Mouse (Mus musculus): ENCODE results near the gene Srebf2. TPM values are rescaled to one million over a fixed set of nuclear protein-coding genes. Genes with fewer than 3 reads are reported as not detected.
A peak's percentile ranks its signal among the peaks of the same experiment; 100 is the strongest.

Gene Srebf2
- polyA plus RNA-seq, 1 experiment from 2014 or later = 114 TPM

GRCm38 (mm10) chr15:82224602-82225215 is 77.7 kb downstream of the Srebf2 start:
- WGBS = 36% methylated on average over 7 of the region's 7 CpGs
- Histone ChIP-seq H3K9ac (no peak overlapping the region), H3K4me3 (ENCODE audit: low read depth, low read length) (peak overlapping the region; percentile 30), H3K4me1 (ENCODE audit: insufficient read depth) (peaks cover 4% of the 10 kb centered on the region; the same call in 1 of the 2 replicates), H3K4me2 (peak overlapping the region; percentile 65), H3K27me3 (ENCODE audit: insufficient read depth, low read length) (peaks cover 31% of the 10 kb centered on the region), H3K27ac (ENCODE audit: low read depth) (no peak overlapping the region), H3K9me3 (ENCODE audit: low read depth, low read length) (no peaks in the 10 kb centered on the region), H3K36me3 (ENCODE audit: insufficient read depth) (no peaks in the 10 kb centered on the region)
- no peak for DNase-seq
- peak; percentile 6; the same call in 1 of the 2 replicates for ATAC-seq (ENCODE audit: insufficient read depth)
- TF ChIP-seq CTCF (IDR thresholded peaks at IDR 0.05; ENCODE audit: low read depth) = no peak

- 89% methylated on average over 5 of the region's 5 CpGs for WGBS
- H3K9me3 ChIP-seq (ENCODE audit: low read depth, low read length) = no peaks in the 10 kb centered on the region
These were observed 78.8 kb downstream of the Srebf2 start for GRCm38 (mm10) chr15:82225769-82226168.

GRCm38 (mm10) chr15:82229542-82230045 is 82.6 kb downstream of the Srebf2 start:
- H3K36me3 ChIP-seq (ENCODE audit: insufficient read depth) = peaks cover 6% of the 10 kb centered on the region; the same call in 1 of the 2 replicates
- H3K4me3 ChIP-seq (ENCODE audit: low read depth, low read length) = no peak overlapping the region
- DNase-seq (no peak), ATAC-seq (ENCODE audit: insufficient read depth) (peak; percentile 32; the same call in 1 of the 2 replicates)
- TF ChIP-seq CTCF (IDR thresholded peaks at IDR 0.05; ENCODE audit: low read depth) = no peak
- peak overlapping the region; percentile 32; the same call in 1 of the 2 replicates for H3K27ac ChIP-seq (ENCODE audit: low read depth)
- no peaks in the 10 kb centered on the region for H3K4me1 ChIP-seq (ENCODE audit: insufficient read depth)
- no peak overlapping the region for H3K9ac ChIP-seq
- H3K4me2 ChIP-seq = no peak overlapping the region
- peaks cover 8% of the 10 kb centered on the region for H3K27me3 ChIP-seq (ENCODE audit: insufficient read depth, low read length)
- WGBS = 39% methylated on average over 11 of the region's 11 CpGs
- no peaks in the 10 kb centered on the region for H3K9me3 ChIP-seq (ENCODE audit: low read depth, low read length)

More at GRCm38 (mm10) chr15:82225769-82226168, 78.8 kb downstream of the Srebf2 start:
- H3K27ac ChIP-seq (ENCODE audit: low read depth) = no peak overlapping the region
- no peak for DNase-seq
- H3K36me3 ChIP-seq (ENCODE audit: insufficient read depth) = no peaks in the 10 kb centered on the region
- H3K27me3 ChIP-seq (ENCODE audit: insufficient read depth, low read length) = peaks cover 29% of the 10 kb centered on the region
- no peak overlapping the region for H3K4me2 ChIP-seq
- no peak for ATAC-seq (ENCODE audit: insufficient read depth)
- H3K4me3 ChIP-seq (ENCODE audit: low read depth, low read length) = no peak overlapping the region
- no peak for TF ChIP-seq CTCF (IDR thresholded peaks at IDR 0.05; ENCODE audit: low read depth)
- peaks cover 4% of the 10 kb centered on the region; the same call in 1 of the 2 replicates for H3K4me1 ChIP-seq (ENCODE audit: insufficient read depth)
- H3K9ac ChIP-seq = no peak overlapping the region

- peaks cover 6% of the 10 kb centered on the region; the same call in 1 of the 2 replicates for H3K36me3 ChIP-seq (ENCODE audit: insufficient read depth)
- no peak overlapping the region for H3K4me2 ChIP-seq
- no peaks in the 10 kb centered on the region for H3K9me3 ChIP-seq (ENCODE audit: low read depth, low read length)
- H3K9ac ChIP-seq = no peak overlapping the region
- no peak for DNase-seq
- WGBS = 66% methylated on average over 6 of the region's 6 CpGs
- H3K27ac ChIP-seq (ENCODE audit: low read depth) = no peak overlapping the region
- no peak for ATAC-seq (ENCODE audit: insufficient read depth)
- no peak overlapping the region for H3K4me3 ChIP-seq (ENCODE audit: low read depth, low read length)
- TF ChIP-seq CTCF (IDR thresholded peaks at IDR 0.05; ENCODE audit: low read depth) = no peak
- H3K4me1 ChIP-seq (ENCODE audit: insufficient read depth) = no peaks in the 10 kb centered on the region
- H3K27me3 ChIP-seq (ENCODE audit: insufficient read depth, low read length) = peaks cover 2% of the 10 kb centered on the region; the same call in 1 of the 2 replicates
These were observed 83.2 kb downstream of the Srebf2 start for GRCm38 (mm10) chr15:82230098-82230611.

- Histone ChIP-seq H3K9me3 (ENCODE audit: low read depth, low read length) (no peaks in the 10 kb centered on the region), H3K4me3 (ENCODE audit: low read depth, low read length) (no peak overlapping the region), H3K4me1 (ENCODE audit: insufficient read depth) (no peaks in the 10 kb centered on the region), H3K27me3 (ENCODE audit: insufficient read depth, low read length) (no peaks in the 10 kb centered on the region), H3K36me3 (ENCODE audit: insufficient read depth) (peaks cover 6% of the 10 kb centered on the region; the same call in 1 of the 2 replicates), H3K9ac (no peak overlapping the region), H3K27ac (ENCODE audit: low read depth) (no peak overlapping the region), H3K4me2 (no peak overlapping the region)
- ATAC-seq (ENCODE audit: insufficient read depth) (no peak), DNase-seq (no peak)
- 66% methylated on average over 4 of the region's 4 CpGs for WGBS
- no peak for TF ChIP-seq CTCF (IDR thresholded peaks at IDR 0.05; ENCODE audit: low read depth)
These were observed 84.1 kb downstream of the Srebf2 start for GRCm38 (mm10) chr15:82231100-82231499.

- Histone ChIP-seq H3K27me3 (ENCODE audit: insufficient read depth, low read length) (no peaks in the 10 kb centered on the region), H3K4me3 (ENCODE audit: low read depth, low read length) (no peak overlapping the region), H3K27ac (ENCODE audit: low read depth) (no peak overlapping the region), H3K9ac (no peak overlapping the region), H3K9me3 (ENCODE audit: low read depth, low read length) (no peaks in the 10 kb centered on the region), H3K4me2 (no peak overlapping the region), H3K4me1 (ENCODE audit: insufficient read depth) (no peaks in the 10 kb centered on the region), H3K36me3 (ENCODE audit: insufficient read depth) (peaks cover 7% of the 10 kb centered on the region; the same call in 1 of the 2 replicates)
- TF ChIP-seq CTCF (IDR thresholded peaks at IDR 0.05; ENCODE audit: low read depth) = no peak
- DNase-seq (peak; percentile 63), ATAC-seq (ENCODE audit: insufficient read depth) (no peak)
- 61% methylated on average over 11 of the region's 11 CpGs for WGBS
These were observed 84.8 kb downstream of the Srebf2 start for GRCm38 (mm10) chr15:82231591-82232378.

GRCm38 (mm10) chr15:82232651-82233050 is 85.7 kb downstream of the Srebf2 start:
- no peak overlapping the region for H3K4me3 ChIP-seq (ENCODE audit: low read depth, low read length)
- no peaks in the 10 kb centered on the region for H3K27me3 ChIP-seq (ENCODE audit: insufficient read depth, low read length)
- DNase-seq = no peak
- no peaks in the 10 kb centered on the region for H3K9me3 ChIP-seq (ENCODE audit: low read depth, low read length)
- no peaks in the 10 kb centered on the region for H3K4me1 ChIP-seq (ENCODE audit: insufficient read depth)
- no peak for TF ChIP-seq CTCF (IDR thresholded peaks at IDR 0.05; ENCODE audit: low read depth)
- H3K9ac ChIP-seq = no peak overlapping the region
- no peak for ATAC-seq (ENCODE audit: insufficient read depth)
- H3K4me2 ChIP-seq = no peak overlapping the region
- WGBS = 65% methylated on average over 4 of the region's 4 CpGs
- no peak overlapping the region for H3K27ac ChIP-seq (ENCODE audit: low read depth)
- peaks cover 10% of the 10 kb centered on the region; the same call in 1 of the 2 replicates for H3K36me3 ChIP-seq (ENCODE audit: insufficient read depth)
